Mouse (Mus musculus) heart, postnatal 0 days (tissue): ENCODE results near the gene Nudt7. TPM values are rescaled to one million over a fixed set of nuclear protein-coding genes. Genes with fewer than 3 reads are reported as not detected.

ENCODE experiments used
- ATAC-seq: fragments of 200-750 bp; cut with Nextera tagmentation; 2 replicates; pipeline ENCODE4 v1.8.0; 2017; ENCODE audit warnings: low read depth, moderate number of reproducible peaks, moderate library complexity; ENCODE audit not compliant: insufficient read depth
- DNase-seq: peaks from one replicate; pipeline ENCODE4 v3.0.0-alpha.2; 2016; ENCODE audit warnings: low spot score
- H3K27ac ChIP-seq: fragments of 300-500 bp; sonication (generic); 2 replicates; pipeline ENCODE4 v1.5.1; 2014; ENCODE audit warnings: low read depth, mild to moderate bottlenecking
- H3K27me3 ChIP-seq: fragments of 300-500 bp; sonication (generic); 2 replicates; pipeline ENCODE4 v1.6.1; 2014; ENCODE audit warnings: low read length, mixed read lengths; ENCODE audit not compliant: control insufficient read depth, insufficient read depth
- H3K36me3 ChIP-seq: fragments of 300-500 bp; sonication (generic); replicated peaks from 2 replicates; pipeline ENCODE4 v1.6.1; 2014; ENCODE audit warnings: low read length, mixed read lengths; ENCODE audit not compliant: control insufficient read depth, insufficient read depth
- H3K4me1 ChIP-seq: fragments of 300-500 bp; sonication (generic); 2 replicates; pipeline ENCODE4 v1.6.1; 2014; ENCODE audit warnings: antibody characterized with exemption; ENCODE audit not compliant: control insufficient read depth, insufficient read depth
- H3K4me2 ChIP-seq: fragments of 300-500 bp; sonication (generic); 2 replicates; pipeline ENCODE4 v1.6.1; 2014; ENCODE audit warnings: low read depth, mild to moderate bottlenecking, low read length, moderate library complexity
- H3K4me3 ChIP-seq: fragments of 300-500 bp; sonication (generic); 2 replicates; pipeline ENCODE4 v1.5.1; 2014; ENCODE audit warnings: low read depth, low read length
- H3K9ac ChIP-seq: fragments of 300-500 bp; sonication (generic); replicated peaks from 2 replicates; pipeline ENCODE4 v1.6.1; 2014; ENCODE audit warnings: low read depth, low read length, mixed read lengths
- H3K9me3 ChIP-seq: fragments of 300-500 bp; sonication (generic); replicated peaks from 2 replicates; pipeline ENCODE4 v1.6.1; 2016; ENCODE audit warnings: low read length; ENCODE audit not compliant: control insufficient read depth
- CTCF ChIP-seq: IDR thresholded peaks from 2 replicates; pipeline ENCODE4 v1.5.1; 2016; ENCODE audit warnings: antibody characterized with exemption, control low read depth, low read depth
- EP300 ChIP-seq: IDR thresholded peaks from 2 replicates; pipeline ENCODE4 v1.6.1; 2016; ENCODE audit warnings: antibody characterized with exemption, low read depth
- WGBS: fragments of 180-500 bp; shearing (Covaris S2); extraction: QIAGEN DNeasy Blood & Tissue Kit; methylation state at CpG from one replicate; pipeline ENCODE4 v1.1.7; 2014; 5-methylcytosine and 5-hydroxymethylcytosine counted together
- polyA plus RNA-seq: library from polyadenylated mRNA; unstranded; fragments of >200 nt; fragmentation: Nextera tagmentation; extraction: Ambion mirVana; gene quantifications from 2 replicates; pipeline ENCODE4 v1.2.1, GENCODE M21; 2015
- total RNA-seq: library from RNA; depleted of rRNA; stranded (reverse); fragments of >200 nt; gene quantifications from 2 replicates; pipeline ENCODE4 v1.2.3, GENCODE M21; 2014; ENCODE audit warnings: low replicate concordance

Gene Nudt7
- total and polyA plus RNA-seq, 2 experiments from 2014 or later = 25.3 to 66.5 TPM

DNA sequence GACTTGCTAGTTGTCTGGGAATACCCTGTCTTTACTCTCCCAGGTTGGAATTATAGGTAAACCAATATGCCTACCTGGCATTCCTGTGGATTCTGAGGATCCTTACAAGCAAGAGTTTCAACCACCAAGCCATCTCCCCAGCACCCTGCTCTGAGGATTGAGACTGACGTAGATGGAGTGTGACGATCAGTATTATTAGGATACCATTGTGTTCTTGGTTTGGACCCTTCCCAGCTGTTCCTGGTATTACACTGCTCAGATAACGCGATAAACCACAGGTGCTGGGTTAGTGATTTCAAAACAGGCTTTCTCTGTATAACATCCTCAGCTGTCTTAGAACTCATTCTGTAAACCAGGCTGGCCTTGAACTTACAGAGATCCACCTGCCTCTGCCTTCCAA lies 1.9 kb upstream of the Nudt7 start:
- Histone ChIP-seq H3K9ac (no peak overlapping the region), H3K27me3 (no peaks in the 10 kb centered on the region), H3K4me3 (no peak overlapping the region), H3K27ac (no peak overlapping the region), H3K9me3 (no peaks in the 10 kb centered on the region), H3K36me3 (no peaks in the 10 kb centered on the region), H3K4me1 (peaks cover 10% of the 10 kb centered on the region), H3K4me2 (no peak overlapping the region)
- no peak for ATAC-seq
- WGBS = 88% methylated on average over 4 of the region's 4 CpGs
- TF ChIP-seq EP300 (no peak), CTCF (no peak)
- no peak for DNase-seq

DNA sequence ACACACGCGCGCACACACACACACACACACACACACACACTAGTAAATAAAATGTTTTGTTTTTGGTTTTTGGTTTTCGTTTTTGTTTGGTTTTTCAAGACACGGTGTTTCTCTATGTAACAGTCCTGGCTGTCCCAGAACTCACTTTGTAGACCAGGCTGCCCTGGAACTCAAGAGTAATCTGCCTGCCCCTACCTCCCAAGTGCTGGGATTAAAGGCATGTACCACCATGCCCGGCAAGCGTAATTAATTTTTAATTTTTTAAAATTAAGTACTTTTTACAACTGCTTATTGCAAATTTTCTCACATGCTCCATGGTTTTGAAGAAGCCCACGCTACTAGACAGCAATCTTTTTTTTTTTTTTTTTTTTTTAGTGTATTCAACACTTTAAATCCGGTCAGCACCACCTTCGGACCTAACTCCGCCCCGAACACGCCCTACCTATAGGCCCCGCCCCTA lies 277 bp upstream of the Nudt7 start:
- Histone ChIP-seq H3K9me3 (no peaks in the 10 kb centered on the region), H3K9ac (no peak overlapping the region), H3K4me1 (peaks cover 10% of the 10 kb centered on the region), H3K36me3 (no peaks in the 10 kb centered on the region), H3K27ac (no peak overlapping the region), H3K4me3 (peak overlapping the region; percentile 67), H3K4me2 (peak overlapping the region; percentile 88), H3K27me3 (no peaks in the 10 kb centered on the region)
- WGBS = 22% methylated on average over 14 of the region's 14 CpGs
- DNase-seq (no peak), ATAC-seq (no peak)
- TF ChIP-seq CTCF = no peak
- TF ChIP-seq EP300 = no peak

DNA sequence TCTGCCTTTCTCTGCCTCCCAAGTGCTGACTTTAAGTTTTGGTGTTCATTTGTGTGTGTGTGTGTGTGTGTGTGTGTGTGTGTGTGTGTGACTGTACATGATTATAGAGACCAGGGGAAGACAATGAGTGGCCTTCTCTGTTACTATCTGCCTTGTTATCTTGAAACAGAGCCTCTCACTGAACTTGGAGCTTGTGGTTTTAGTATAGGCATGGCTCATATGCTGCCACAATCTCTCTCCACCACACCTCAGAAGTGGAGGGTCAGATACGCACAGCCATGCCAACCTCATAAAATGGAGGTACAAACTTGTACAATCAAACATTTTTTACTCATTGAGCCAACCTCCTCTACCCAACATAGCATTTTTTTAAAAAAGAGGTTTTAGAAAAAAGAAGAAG lies 3.4 kb downstream of the Nudt7 start:
- no peaks in the 10 kb centered on the region for H3K36me3 ChIP-seq
- ATAC-seq (no peak), DNase-seq (no peak)
- TF ChIP-seq EP300 (no peak), CTCF (no peak)
- peak overlapping the region; percentile 61 for H3K27ac ChIP-seq
- H3K4me1 ChIP-seq = peaks cover 10% of the 10 kb centered on the region
- H3K4me2 ChIP-seq = no peak overlapping the region
- WGBS = 83% methylated on average over 1 of the region's 1 CpGs
- no peak overlapping the region for H3K4me3 ChIP-seq
- H3K9me3 ChIP-seq = no peaks in the 10 kb centered on the region
- H3K9ac ChIP-seq = no peak overlapping the region
- H3K27me3 ChIP-seq = no peaks in the 10 kb centered on the region

DNA sequence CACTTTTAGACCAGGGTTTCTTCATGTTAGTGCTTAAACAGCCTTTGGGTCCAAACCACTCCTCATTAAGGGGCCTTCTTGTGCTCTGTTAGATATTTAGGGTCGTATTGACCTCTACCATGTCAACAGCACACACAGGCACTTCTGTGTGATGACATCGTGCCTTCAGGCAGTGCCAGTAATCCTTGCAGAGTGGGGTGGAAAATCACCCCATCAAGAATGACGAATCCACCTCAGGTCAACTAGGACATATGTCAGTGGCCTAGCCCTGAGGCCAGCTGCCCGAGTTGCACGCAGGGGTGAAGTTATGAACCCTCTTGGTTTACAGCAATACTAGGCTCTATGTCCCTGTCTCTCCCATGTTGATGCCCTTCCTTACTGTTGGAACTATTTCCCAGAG lies 3.8 kb downstream of the Nudt7 start:
- no peaks in the 10 kb centered on the region for H3K36me3 ChIP-seq
- H3K4me1 ChIP-seq = peaks cover 10% of the 10 kb centered on the region
- peak overlapping the region; percentile 61 for H3K27ac ChIP-seq
- 37% methylated on average over 5 of the region's 5 CpGs for WGBS
- H3K4me3 ChIP-seq = no peak overlapping the region
- H3K9ac ChIP-seq = no peak overlapping the region
- ATAC-seq = 0 out of 2 replicates have a peak, but pooled peaks have one; percentile 24
- no peak for TF ChIP-seq EP300
- no peak for TF ChIP-seq CTCF
- no peaks in the 10 kb centered on the region for H3K27me3 ChIP-seq
- DNase-seq = peak; percentile 34
- H3K4me2 ChIP-seq = no peak overlapping the region
- H3K9me3 ChIP-seq = no peaks in the 10 kb centered on the region

DNA sequence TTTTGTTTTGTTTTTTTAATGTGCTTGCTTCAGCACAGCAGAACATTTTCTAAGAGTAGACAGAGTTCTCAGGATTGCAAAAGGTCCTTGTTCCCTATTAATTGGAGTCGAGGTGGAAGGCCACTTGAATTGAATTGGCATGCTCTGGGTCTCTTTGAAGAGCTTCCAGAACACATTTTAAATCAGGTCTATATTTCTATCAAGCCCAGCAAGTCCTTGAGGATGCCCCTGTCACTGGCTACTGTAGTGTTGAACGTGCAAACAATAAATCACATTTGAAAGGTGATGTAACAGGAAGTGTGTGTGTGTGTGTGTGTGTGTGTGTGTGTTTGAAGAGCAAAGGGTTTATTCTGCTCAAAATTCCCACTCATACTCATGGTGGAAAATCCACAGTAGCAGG lies 7.1 kb downstream of the Nudt7 start:
- no peak overlapping the region for H3K9ac ChIP-seq
- no peaks in the 10 kb centered on the region for H3K9me3 ChIP-seq
- H3K27ac ChIP-seq = no peak overlapping the region
- H3K27me3 ChIP-seq = no peaks in the 10 kb centered on the region
- TF ChIP-seq CTCF = no peak
- TF ChIP-seq EP300 = no peak
- WGBS = 73% methylated on average over 2 of the region's 2 CpGs
- no peak overlapping the region for H3K4me2 ChIP-seq
- DNase-seq (no peak), ATAC-seq (no peak)
- no peak overlapping the region for H3K4me3 ChIP-seq
- no peaks in the 10 kb centered on the region for H3K4me1 ChIP-seq
- H3K36me3 ChIP-seq = no peaks in the 10 kb centered on the region

DNA sequence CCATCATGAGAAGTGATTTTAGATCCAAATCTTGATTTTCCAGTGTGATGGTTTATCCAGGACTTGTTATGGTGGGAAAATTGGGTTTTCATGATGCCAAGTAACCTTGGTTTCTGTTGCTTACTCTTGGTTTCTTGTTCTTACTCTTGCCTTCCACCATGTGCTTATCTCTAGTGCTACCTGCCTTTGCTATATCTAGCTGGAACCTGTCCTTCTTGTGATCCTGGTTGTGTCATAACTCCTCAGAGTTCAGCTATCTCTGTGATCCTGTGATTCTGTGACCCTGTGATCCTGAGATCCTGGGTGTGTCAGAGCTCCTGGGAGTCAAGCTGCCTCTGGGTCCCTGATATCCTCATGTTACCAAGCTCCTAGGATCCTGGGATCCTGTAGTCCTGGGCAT lies 8.8 kb downstream of the Nudt7 start:
- Histone ChIP-seq H3K9me3 (no peaks in the 10 kb centered on the region), H3K4me1 (no peaks in the 10 kb centered on the region), H3K9ac (no peak overlapping the region), H3K36me3 (no peaks in the 10 kb centered on the region), H3K4me3 (no peak overlapping the region), H3K4me2 (no peak overlapping the region), H3K27me3 (no peaks in the 10 kb centered on the region), H3K27ac (no peak overlapping the region)
- no peak for DNase-seq
- no peak for ATAC-seq
- TF ChIP-seq EP300 (no peak), CTCF (no peak)
